ENCODE assay signal across 14 mouse cellular contexts in genomic region chr17:13866951-13867351, GRCm38 (mm10).
A peak's percentile ranks its signal among the peaks of the same experiment; 100 is the strongest.
DNase-seq lines count a peak whose midpoint lies in the region; ATAC-seq and TF ChIP-seq lines count a peak whose summit lies in the region.
"Had no signal": no experiment of that assay in that cellular context is flagged by ENCODE, and none has a peak within 500 bp of the region (broad histone marks: within the 10 kb centered on the region; RNA-seq: fewer than 3 reads in every experiment).

No protein-coding gene starts in this region.

- H3K27ac ChIP-seq in layer of hippocampus, adult 2 months: peak overlapping the region; percentile 28; the same call in 1 of the 2 replicates
- no peak overlapping the region for H3K27ac ChIP-seq in embryonic facial prominence, embryonic 11.5 days (replicated peaks; ENCODE audit: low read depth, low read length)
- H3K27ac ChIP-seq in limb, embryonic 13.5 days: peak overlapping the region; percentile 44
- no peak overlapping the region for H3K27ac ChIP-seq in heart, embryonic 12.5 days (ENCODE audit: poor library complexity, severe bottlenecking)
- H3K27ac ChIP-seq: hindbrain, embryonic 10.5 days had no signal

- ATAC-seq in embryonic facial prominence, embryonic 11.5 days (replicated peaks; ENCODE audit: insufficient number of reproducible peaks, low FRiP score, low TSS enrichment, low read depth): no peak
- ATAC-seq in limb, embryonic 13.5 days (ENCODE audit: low FRiP score, low read depth): no peak
- no peak for ATAC-seq in heart, embryonic 12.5 days (ENCODE audit: insufficient number of reproducible peaks, low FRiP score)
- ATAC-seq: forebrain, embryonic 14.5 days; midbrain, embryonic 16.5 days had no signal

- no peak for TF ChIP-seq CTCF in layer of hippocampus, adult 2 months (conservative IDR thresholded peaks at IDR 0.05)

- H3K27me3 ChIP-seq in embryonic facial prominence, embryonic 11.5 days (ENCODE audit: control insufficient read depth, insufficient read depth, low read length): no peaks in the 10 kb centered on the region
- H3K27me3 ChIP-seq in limb, embryonic 13.5 days: no peaks in the 10 kb centered on the region
- H3K27me3 ChIP-seq in heart, embryonic 12.5 days (replicated peaks): no peaks in the 10 kb centered on the region

- no peak overlapping the region for H3K9ac ChIP-seq in embryonic facial prominence, embryonic 11.5 days (replicated peaks; ENCODE audit: low read length)
- no peak overlapping the region for H3K9ac ChIP-seq in limb, embryonic 13.5 days
- H3K9ac ChIP-seq in heart, embryonic 12.5 days: no peak overlapping the region

- H3K4me1 ChIP-seq in embryonic facial prominence, embryonic 11.5 days (ENCODE audit: control insufficient read depth, insufficient read depth, low read length): no peaks in the 10 kb centered on the region
- peaks cover 11% of the 10 kb centered on the region for H3K4me1 ChIP-seq in limb, embryonic 13.5 days
- H3K4me1 ChIP-seq in heart, embryonic 12.5 days (replicated peaks): no peaks in the 10 kb centered on the region
- H3K4me1 ChIP-seq: hindbrain, embryonic 10.5 days had no signal

- H3K9me3 ChIP-seq in embryonic facial prominence, embryonic 11.5 days (replicated peaks; ENCODE audit: control insufficient read depth, low read length): no peaks in the 10 kb centered on the region
- H3K9me3 ChIP-seq in limb, embryonic 13.5 days: no peaks in the 10 kb centered on the region
- H3K9me3 ChIP-seq in heart, embryonic 12.5 days (replicated peaks): no peaks in the 10 kb centered on the region

- no peak overlapping the region for H3K4me2 ChIP-seq in embryonic facial prominence, embryonic 11.5 days (ENCODE audit: low read depth, low read length)
- H3K4me2 ChIP-seq in limb, embryonic 13.5 days (replicated peaks): peak overlapping the region; percentile 22; the same call in 1 of the 2 replicates
- H3K4me2 ChIP-seq in heart, embryonic 12.5 days: no peak overlapping the region

- 40% methylated on average over 3 of the region's 3 CpGs for WGBS in embryonic facial prominence, embryonic 11.5 days
- 44% methylated on average over 3 of the region's 3 CpGs for WGBS in limb, embryonic 13.5 days
- 79% methylated on average over 3 of the region's 3 CpGs for WGBS in heart, embryonic 12.5 days

- DNase-seq in layer of hippocampus, adult 2 months (ENCODE audit: low spot score in 2 of 2): no peak
- no peak for DNase-seq in layer of hippocampus, adult 9-10 months (ENCODE audit: low spot score)
- DNase-seq in embryonic facial prominence, embryonic 11.5 days (ENCODE audit: low spot score): peak; percentile 39
- peak; percentile 20 for DNase-seq in skeletal muscle tissue, adult 2 months (ENCODE audit: low read depth, low spot score)
- DNase-seq in embryo, embryonic 9.5 days (ENCODE audit: extremely low spot score): no peak
- no peak for DNase-seq in gastrocnemius, adult 18-20 months (ENCODE audit: low spot score)
- DNase-seq: adrenal gland, postnatal 25 days; cerebellum, postnatal 10 days; left cerebral cortex, postnatal 4 days had no signal

- H3K4me3 ChIP-seq in layer of hippocampus, adult 2 months: no peak overlapping the region
- no peak overlapping the region for H3K4me3 ChIP-seq in embryonic facial prominence, embryonic 11.5 days (ENCODE audit: low read depth, low read length)
- no peak overlapping the region for H3K4me3 ChIP-seq in limb, embryonic 13.5 days
- no peak overlapping the region for H3K4me3 ChIP-seq in heart, embryonic 12.5 days
- H3K4me3 ChIP-seq: hindbrain, embryonic 10.5 days had no signal

- no peaks in the 10 kb centered on the region for H3K36me3 ChIP-seq in embryonic facial prominence, embryonic 11.5 days (replicated peaks; ENCODE audit: control insufficient read depth, insufficient read depth, low read depth, low read length)
- peaks cover 25% of the 10 kb centered on the region for H3K36me3 ChIP-seq in limb, embryonic 13.5 days
- H3K36me3 ChIP-seq in heart, embryonic 12.5 days: peaks cover 54% of the 10 kb centered on the region

Comparison
In these comparisons a context has a peak if more than half of its experiments do, and no peak if none do; other contexts are left out.
1. DNase-seq: peak in embryonic facial prominence, embryonic 11.5 days (single experiment) and skeletal muscle tissue, adult 2 months (single experiment); none in layer of hippocampus, adult 2 months (0 of 2), layer of hippocampus, adult 9-10 months (single experiment), embryo, embryonic 9.5 days (single experiment) and gastrocnemius, adult 18-20 months (single experiment).
2. H3K27ac ChIP-seq: peak in layer of hippocampus, adult 2 months (single experiment) and limb, embryonic 13.5 days (single experiment); none in embryonic facial prominence, embryonic 11.5 days (single experiment) and heart, embryonic 12.5 days (single experiment).